Mouse (Mus musculus): ENCODE measurements around the gene Ppp2r3a.

The Ppp2r3a gene

DNA sequence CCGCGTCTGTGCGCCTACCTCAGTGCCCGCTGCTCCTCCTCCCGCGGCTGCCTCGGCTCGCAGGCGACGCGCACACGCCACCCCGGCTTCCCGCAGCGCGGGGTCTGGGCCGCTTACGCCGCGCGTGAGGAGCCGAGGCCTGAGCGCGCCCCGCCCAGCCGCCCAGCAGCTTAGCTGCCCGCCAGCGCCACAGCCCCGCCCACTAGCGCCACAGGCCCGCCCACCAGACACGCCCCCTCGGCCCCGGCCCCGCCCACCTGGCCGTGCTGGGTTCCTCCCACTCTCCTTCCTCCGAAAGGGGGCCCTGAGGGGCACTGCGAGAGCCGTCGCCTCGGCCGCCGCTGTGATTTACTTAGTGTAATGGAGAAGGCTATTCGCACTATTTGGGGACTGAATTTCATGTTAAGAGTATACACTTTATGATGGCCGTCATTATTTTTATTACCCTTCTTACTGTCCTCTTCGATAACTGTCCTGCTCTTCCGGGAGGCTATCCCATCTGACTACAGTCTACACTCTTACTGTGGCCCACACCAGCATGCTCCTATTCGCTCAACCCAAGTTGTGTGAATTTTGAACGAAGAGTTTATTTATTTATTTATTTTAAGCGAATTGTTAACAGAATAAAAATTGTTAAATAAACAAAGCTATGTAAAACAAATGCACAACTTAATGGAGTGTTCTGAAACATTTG lies at the start of gene Ppp2r3a:
TSS of gene Ppp2r3a (minus strand) at position 152 of the 694 bp plus-strand sequence.
- peak; percentile 87 for DNase-seq (ENCODE audit: low read depth, low spot score)

- no peak for DNase-seq (ENCODE audit: low read depth, low spot score)
Measured at GRCm38 (mm10) chr9:101300441-101300935, 48.9 kb upstream of the Ppp2r3a start.

DNA sequence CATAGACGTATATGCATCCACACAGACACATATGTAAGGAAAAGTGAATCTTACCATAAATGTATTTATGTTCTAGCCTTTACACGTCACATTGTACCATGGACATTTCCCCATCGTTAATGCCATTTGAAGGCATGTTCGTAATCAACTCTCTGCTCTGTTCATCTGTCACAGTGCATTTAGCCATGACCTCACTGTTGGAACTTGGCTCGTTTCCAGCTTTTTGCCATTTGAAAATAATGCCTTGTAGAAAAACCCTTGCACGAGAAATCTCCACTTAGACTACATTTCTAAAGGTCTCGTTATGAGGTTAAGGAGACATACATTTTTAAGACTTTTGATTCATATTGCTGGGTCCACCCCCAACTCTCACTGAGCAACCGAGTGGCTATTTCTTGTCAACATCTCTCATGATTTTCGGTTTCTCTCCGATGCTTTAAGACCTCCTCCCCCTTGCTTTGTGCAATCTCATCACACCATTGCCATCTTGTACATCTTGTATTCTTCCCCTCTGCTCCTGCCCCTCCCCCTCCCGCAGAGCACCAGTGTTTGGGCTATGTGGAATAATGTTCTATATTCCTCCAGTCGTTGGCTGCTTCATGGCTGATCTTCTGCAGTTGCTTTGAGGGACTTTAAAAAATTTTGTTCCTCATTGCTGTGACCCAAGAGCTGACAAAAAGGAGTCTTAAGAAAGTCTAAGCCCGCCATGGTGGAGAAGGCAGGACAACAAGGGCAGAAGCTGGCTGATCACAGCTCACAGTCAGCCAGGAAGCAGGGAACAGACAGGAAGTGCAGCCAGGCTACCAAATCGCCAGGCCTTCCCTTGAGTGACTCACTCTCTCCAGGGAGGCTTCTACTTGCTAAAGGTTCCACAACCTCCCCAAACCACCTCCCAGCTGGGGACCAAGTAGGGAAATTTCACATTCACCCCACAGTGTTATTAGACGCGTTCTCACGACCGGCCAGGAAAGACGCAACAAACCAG lies 40.4 kb upstream of the Ppp2r3a start:
- no peak for DNase-seq (ENCODE audit: low read depth, low spot score)

DNA sequence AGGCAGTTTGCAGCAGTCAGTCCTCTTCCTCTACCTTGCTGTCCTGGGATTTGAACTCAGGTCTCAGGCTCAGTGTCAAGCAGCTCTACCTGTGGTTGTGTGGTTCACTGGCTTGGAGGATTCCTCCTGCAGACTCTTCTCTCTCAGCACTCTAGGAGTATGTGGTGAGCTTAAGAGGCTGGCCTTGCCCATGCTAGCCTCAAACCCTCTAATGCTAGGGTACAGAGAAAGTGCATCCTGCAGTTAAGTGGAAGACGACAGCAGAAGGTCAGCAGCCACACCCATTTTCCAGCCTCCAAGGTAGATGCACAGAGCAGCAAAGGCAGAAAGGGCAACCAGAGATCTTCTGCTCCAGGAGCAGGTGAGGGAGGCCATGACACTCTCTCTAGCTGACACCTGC lies 39.3 kb upstream of the Ppp2r3a start:
- no peak for DNase-seq (ENCODE audit: low read depth, low spot score)

DNA sequence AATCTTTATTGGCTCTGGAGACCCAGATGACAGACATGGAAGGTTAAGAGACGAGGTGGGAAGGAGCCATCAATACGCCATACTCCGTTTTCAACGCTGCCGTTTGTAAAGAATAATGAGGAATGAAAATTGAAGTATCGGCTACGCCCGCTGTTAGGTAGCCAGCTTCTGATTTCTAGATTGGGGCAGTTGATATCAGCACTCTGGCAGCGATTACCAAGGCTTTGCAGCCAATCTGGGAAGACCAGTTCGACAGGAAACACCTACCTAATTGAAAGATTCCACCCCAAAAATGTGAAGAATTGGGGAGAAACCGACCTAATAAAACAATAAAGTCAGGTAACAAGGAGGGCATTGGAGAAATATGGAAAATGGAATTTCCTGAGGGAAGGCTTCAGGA lies 38.2 kb upstream of the Ppp2r3a start:
- DNase-seq (ENCODE audit: low read depth, low spot score) = no peak

GRCm38 (mm10) chr9:101288901-101289647 lies 37.5 kb upstream of the Ppp2r3a start:
- no peak for DNase-seq (ENCODE audit: low read depth, low spot score)

- no peak for DNase-seq (ENCODE audit: low read depth, low spot score)
Measured at GRCm38 (mm10) chr9:101286766-101287165, 35.2 kb upstream of the Ppp2r3a start.

- no peak for DNase-seq (ENCODE audit: low read depth, low spot score)
Measured at GRCm38 (mm10) chr9:101284049-101284448, 32.5 kb upstream of the Ppp2r3a start.

DNA sequence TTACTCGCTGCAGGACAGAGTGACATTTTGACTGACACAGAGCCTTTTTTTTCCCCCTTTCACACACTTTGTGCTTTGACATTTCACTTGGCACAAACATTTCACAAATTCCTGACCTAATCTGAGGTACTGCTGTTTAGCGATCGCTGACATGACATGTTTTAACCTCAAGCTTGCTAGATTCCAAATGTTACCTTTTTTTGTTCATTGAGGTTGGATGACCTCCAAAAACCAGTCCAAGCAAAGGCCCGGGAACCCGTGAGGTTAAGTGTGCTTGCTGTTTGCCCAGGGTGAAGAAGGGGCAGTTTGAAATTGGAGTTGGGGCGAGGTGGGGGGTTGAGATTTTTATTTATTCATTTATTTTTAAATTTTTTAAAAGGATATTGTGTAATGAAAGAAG lies 31.1 kb upstream of the Ppp2r3a start:
- DNase-seq (ENCODE audit: low read depth, low spot score) = no peak

GRCm38 (mm10) chr9:101281906-101282305 lies 30.3 kb upstream of the Ppp2r3a start:
- no peak for DNase-seq (ENCODE audit: low read depth, low spot score)

DNA sequence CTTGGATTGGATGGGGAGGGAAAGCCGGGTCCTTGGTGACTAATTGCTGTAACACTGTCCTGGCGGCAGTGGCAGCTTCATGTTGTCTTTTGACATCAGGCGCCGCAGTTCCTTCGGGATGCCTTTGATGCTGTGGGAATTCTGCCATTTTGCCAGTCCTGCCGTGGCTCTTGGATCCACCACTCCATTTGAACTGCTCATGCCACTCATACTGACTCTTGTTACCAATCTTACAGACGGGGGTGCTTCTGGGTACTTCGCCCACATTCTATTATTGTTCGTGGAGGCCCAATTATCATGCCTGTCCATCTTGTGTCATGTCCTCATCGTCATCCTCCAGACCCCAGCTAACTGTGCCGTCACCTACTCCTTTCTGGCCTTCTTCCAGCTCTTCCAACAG lies 29.7 kb upstream of the Ppp2r3a start:
- DNase-seq (ENCODE audit: low read depth, low spot score) = no peak

- DNase-seq (ENCODE audit: low read depth, low spot score) = no peak
Measured at GRCm38 (mm10) chr9:101280867-101281266, 29.3 kb upstream of the Ppp2r3a start.

GRCm38 (mm10) chr9:101280211-101280610 lies 28.6 kb upstream of the Ppp2r3a start:
- no peak for DNase-seq (ENCODE audit: low read depth, low spot score)

DNA sequence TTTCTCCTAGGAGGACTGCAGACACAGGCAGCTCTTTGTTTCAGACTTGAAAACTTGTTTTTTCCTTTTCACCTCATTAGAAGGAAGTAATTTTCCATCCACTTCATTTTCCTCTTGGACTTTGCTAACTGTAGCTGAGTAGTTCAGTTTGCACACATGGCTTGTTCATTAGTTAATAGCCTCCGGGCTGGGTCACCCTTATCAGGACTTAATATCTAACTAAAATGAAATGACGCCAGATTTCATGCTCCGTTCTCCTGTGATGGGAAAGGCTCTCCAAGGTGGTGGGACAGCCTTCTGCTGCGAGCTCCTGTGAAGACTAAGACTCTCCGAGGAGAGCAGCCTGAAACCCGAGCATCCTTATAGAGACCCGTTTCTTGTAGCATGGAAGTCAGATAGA lies 21.1 kb upstream of the Ppp2r3a start:
- no peak for DNase-seq (ENCODE audit: low read depth, low spot score)

DNA sequence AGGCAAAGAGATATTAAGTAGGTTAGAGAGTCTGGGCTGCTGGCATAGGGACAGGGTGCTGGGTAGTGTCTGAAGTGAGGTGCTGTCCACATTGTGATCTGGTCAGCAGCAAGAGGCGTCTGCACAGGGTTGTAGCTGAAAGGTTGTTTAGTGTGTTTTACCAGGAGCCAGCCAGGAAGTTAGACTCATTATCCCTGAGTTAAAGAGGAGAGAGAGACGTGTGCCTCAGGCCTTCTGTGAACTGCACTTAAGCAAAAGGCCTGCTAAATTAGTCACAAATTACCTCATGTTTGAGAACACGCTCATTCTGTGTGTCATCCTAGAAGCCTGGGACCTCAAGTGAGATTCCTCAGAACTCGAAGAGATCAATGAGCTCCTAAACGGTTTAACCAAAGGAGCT lies 18.4 kb upstream of the Ppp2r3a start:
- no peak for DNase-seq (ENCODE audit: low read depth, low spot score)

DNA sequence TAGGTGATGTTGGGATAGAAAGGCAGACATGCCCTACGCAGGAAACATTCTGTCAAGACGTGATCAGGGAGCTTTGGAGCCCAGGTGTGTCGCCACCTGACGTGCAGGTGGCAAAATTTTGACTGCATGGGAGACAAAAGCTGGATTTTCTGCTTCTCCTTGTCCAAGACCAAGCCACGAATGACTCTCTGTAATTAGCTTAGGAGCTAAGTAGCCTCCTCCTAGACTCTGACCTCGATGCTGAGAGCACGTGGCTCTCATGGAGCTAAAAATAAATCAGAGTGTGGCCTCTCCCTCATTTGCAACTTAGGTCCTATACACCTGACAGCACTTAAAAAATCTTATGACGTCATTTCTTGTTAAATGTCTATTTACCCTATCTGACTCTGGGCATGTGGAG lies 14.4 kb upstream of the Ppp2r3a start:
- DNase-seq (ENCODE audit: low read depth, low spot score) = peak; percentile 36

GRCm38 (mm10) chr9:101265546-101265945 lies 14.0 kb upstream of the Ppp2r3a start:
- peak; percentile 37 for DNase-seq (ENCODE audit: low read depth, low spot score)

DNA sequence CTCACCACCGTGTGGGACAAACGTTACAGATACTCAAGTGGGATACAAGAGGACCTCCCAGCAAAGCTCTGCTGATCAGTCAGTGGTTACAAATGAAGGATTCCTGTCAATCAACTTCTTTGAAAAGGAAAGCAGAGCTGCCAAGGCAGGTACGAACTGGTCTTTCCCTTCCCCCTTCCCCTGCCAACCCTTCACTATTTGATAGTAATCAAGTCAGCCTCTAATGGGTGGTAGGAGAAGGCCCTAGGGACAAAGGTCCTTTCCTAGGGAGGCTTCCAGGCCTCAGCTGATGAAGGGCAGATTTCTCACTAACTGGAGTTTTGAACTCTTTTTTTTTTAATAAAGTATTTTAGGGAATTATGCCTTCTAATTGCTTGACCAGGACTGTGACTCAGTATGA lies 11.2 kb upstream of the Ppp2r3a start:
- DNase-seq (ENCODE audit: low read depth, low spot score) = no peak

DNA sequence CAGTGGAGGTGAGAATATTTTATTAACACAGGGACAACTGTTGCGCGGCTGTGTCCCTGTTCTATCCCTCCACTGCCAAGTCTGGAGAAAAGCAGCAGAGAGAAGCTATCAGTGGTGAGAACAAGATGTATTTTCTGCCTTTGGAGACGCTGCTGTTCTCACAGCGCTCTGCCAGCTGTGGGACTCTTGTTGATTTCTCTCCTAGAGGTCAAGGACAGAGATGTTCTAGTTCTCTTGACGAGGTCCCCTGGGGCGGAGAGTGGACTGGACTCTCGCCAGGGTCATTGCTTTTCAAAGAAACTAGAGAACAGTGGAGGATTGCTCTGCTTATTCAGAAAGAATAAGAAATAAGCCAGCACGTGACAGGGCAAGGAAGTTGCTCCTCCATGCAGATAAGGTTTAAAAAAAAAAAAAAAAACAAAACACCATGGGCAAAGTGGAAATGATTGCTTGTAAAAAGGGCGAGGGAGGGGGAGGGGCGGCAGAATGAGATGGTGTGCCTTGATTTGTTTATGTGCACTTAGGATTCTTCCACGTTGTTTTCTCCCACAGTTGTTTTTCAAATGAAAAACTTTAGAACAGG lies 10.5 kb upstream of the Ppp2r3a start:
- no peak for DNase-seq (ENCODE audit: low read depth, low spot score)

GRCm38 (mm10) chr9:101261443-101261842 lies 9.8 kb upstream of the Ppp2r3a start:
- DNase-seq (ENCODE audit: low read depth, low spot score) = no peak

GRCm38 (mm10) chr9:101253136-101253535 lies 1.5 kb upstream of the Ppp2r3a start:
- DNase-seq (ENCODE audit: low read depth, low spot score) = no peak
